Mouse (Mus musculus) forebrain, embryonic 14.5 days (tissue): ENCODE data around the gene Krtap6-1. TPM values are rescaled to one million over a fixed set of nuclear protein-coding genes. Genes with fewer than 3 reads are reported as not detected.

ENCODE experiments used
- polyA plus RNA-seq: library from polyadenylated mRNA; unstranded; fragments of >200 nt; fragmentation: Nextera tagmentation; extraction: Ambion mirVana; gene quantifications from 2 replicates; pipeline ENCODE4 v1.2.1, GENCODE M21; 2014

Gene Krtap6-1
- polyA plus RNA-seq, 1 experiment from 2014 or later: not detected

Other genes starting within 250 kb of the Krtap6-1 start
- not detected in 2 replicates for gene Gm20741, start 219.5 kb upstream of the Krtap6-1 start, polyA plus RNA-seq
- not detected in 2 replicates for gene Krtap15, start 211.5 kb upstream of the Krtap6-1 start, polyA plus RNA-seq
- gene Krtap14, start 205.6 kb upstream of the Krtap6-1 start, polyA plus RNA-seq: not detected in 2 replicates
- not detected in 2 replicates for gene Krtap19-1, start 162.3 kb upstream of the Krtap6-1 start, polyA plus RNA-seq
- not detected in 2 replicates for gene Krtap19-2, start 157.4 kb upstream of the Krtap6-1 start, polyA plus RNA-seq
- gene Krtap19-3, start 153.7 kb upstream of the Krtap6-1 start, polyA plus RNA-seq: not detected in 2 replicates
- not detected in 2 replicates for gene Krtap19-4, start 146.6 kb upstream of the Krtap6-1 start, polyA plus RNA-seq
- not detected in 2 replicates for gene Krtap19-5, start 135.2 kb upstream of the Krtap6-1 start, polyA plus RNA-seq
- gene Krtap19-9b, start 99.4 kb upstream of the Krtap6-1 start, polyA plus RNA-seq: not detected in 2 replicates
- gene Krtap16-3, start 68.8 kb upstream of the Krtap6-1 start, polyA plus RNA-seq: not detected in 2 replicates
- gene Krtap22-2, start 20.9 kb upstream of the Krtap6-1 start, polyA plus RNA-seq: not detected in 2 replicates
- not detected in 2 replicates for gene Gm10229, start 16.4 kb upstream of the Krtap6-1 start, polyA plus RNA-seq
- not detected in 2 replicates for gene Gm10228, start 9.8 kb downstream of the Krtap6-1 start, polyA plus RNA-seq
- gene Krtap6-5, start 16.2 kb downstream of the Krtap6-1 start, polyA plus RNA-seq: not detected in 2 replicates
- not detected in 2 replicates for gene 1110025L11Rik, start 32.3 kb downstream of the Krtap6-1 start, polyA plus RNA-seq
- gene Krtap6-3, start 52.3 kb downstream of the Krtap6-1 start, polyA plus RNA-seq: not detected in 2 replicates
- not detected in 2 replicates for gene Gm6358, start 109.2 kb downstream of the Krtap6-1 start, polyA plus RNA-seq
- not detected in 2 replicates for gene Gm10061, start 119.4 kb downstream of the Krtap6-1 start, polyA plus RNA-seq
- gene Gm9789, start 126.3 kb downstream of the Krtap6-1 start, polyA plus RNA-seq: not detected in 2 replicates
- not detected in 2 replicates for gene Gm7735, start 137.8 kb downstream of the Krtap6-1 start, polyA plus RNA-seq
- not detected in 2 replicates for gene 1110057P08Rik, start 143.0 kb downstream of the Krtap6-1 start, polyA plus RNA-seq
- not detected in 2 replicates for gene Krtap20-2, start 174.2 kb downstream of the Krtap6-1 start, polyA plus RNA-seq